Mouse (Mus musculus) neural tube, postnatal 0 days (tissue): ENCODE data around the gene Ddx54. TPM values are rescaled to one million over a fixed set of nuclear protein-coding genes. Genes with fewer than 3 reads are reported as not detected.

Source experiments
- polyA plus RNA-seq: library from polyadenylated mRNA; unstranded; fragments of >200 nt; fragmentation: Nextera tagmentation; extraction: Ambion mirVana; gene quantifications from 2 replicates; pipeline ENCODE4 v1.2.1, GENCODE M21; 2015

Ddx54 gene
- 26.9 and 28.1 TPM in 2 replicates for polyA plus RNA-seq

DNA sequence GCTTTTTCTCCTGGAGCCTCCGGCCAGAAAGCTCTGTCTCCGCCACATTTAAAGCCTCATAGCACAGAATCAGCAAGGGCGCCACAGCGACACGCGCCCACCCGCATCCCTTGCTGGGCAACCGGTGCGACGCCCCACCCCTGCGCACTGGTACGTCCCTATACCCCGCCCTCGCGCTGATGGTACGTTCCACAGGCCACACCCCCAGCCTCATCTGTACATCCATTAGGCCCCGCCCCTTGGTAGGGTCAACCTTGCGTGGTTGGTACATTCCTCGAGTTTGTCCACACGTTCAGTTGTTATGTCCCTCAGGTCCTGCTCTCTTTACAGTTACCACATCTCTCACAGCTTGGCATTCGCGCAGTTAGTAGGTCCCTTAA lies at the start of gene Ddx54, which contains the start of gene Rita1:
Gene Ddx54 (plus strand): TSS at position 298 of the 380 bp plus-strand sequence.
Gene Rita1 (minus strand): TSS at position 148 of the 380 bp plus-strand sequence.

DNA sequence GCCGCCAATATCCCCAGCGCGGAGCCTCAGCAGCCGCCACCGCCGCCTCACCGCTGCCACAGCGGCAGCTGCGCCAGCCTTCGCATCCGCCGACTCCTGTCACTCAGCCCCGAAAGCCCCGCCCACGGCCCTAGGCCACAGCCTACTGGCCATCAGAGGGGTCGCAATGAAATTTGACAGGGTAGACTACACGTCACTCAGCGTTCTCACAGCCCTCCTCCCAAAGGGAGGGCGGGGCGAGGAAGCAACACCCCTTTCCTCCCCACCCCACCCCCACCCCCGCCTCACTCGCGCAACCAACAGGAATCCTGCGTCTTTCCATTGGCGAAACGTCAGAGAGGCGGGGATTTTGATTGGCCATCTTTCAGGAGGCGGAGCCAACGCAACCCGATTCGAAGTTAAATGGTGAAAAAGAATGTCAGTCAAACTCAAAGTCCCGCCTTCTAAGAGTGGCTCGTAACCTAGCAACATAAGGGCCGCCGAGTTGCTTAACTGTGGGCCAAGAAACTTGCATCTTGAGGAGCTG lies 23.9 kb upstream of the Ddx54 start, which contains the start of the genes Tpcn1 and Iqcd:
Gene Tpcn1 (minus strand): TSS at position 105 of the 526 bp plus-strand sequence.
Gene Iqcd (plus strand): TSS at position 448 of the 526 bp plus-strand sequence.

DNA sequence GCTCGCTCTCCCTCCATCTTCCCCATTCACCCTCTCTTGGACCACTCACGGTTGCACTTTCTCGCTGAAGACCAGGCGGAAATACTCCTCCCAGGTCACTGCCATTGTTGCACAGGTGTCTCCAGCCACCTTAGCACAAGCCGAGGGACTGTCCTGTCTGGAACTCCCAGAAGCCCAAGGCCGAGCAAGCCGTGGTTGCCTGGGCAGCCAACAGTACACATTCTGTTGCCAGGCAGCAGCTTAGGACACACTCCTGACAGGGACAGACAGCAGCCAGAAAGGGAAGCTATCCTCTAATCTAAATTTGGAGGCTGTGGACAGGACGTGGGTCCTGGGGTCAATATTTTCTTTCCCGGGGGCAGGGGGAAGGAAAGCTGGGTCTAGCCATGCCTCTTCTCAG lies 21.6 kb downstream of the Ddx54 start, which contains the start of gene Cfap73:
Gene Cfap73 (minus strand): TSS at position 105 of the 400 bp plus-strand sequence.

DNA sequence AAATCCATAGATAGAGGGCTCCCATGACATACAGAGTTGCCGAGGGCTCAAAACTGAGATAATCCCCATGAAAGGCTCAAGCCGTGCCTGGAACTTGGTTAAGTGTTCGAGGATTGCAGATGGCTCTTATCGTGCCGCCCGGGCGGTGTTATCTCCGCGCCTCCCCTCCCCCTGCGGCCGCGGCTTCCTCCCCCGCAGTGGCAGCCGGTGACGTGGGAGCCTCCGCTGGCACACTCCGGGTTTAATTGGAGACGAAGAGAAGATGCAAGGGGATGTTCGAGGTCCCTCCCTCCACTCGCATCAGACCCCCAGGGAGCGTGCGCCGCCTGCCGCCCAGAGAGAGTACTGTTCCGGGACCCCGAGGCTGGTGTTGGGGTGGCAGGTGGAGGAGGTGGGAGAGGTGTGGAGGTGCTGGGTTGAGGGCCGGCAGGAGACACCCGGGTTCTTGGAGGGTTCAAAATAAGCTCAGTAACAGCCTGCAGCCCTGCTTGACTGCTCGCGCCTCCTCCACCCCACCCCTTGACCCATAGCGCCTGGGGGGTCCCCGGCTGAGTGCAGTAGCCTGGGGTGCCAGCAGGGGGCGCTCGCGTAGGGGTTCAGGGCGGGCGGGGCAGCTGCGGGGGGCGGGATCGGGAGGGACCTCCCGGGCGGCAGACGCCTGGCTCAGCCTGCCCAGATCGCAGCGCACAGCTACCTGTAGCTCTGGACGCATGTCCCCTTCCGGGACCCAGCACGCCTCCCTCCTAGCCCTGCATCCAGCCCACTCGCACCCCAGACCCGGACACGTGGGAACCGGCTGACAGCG lies 36.2 kb downstream of the Ddx54 start, which contains the start of gene Rasal1:
Gene Rasal1 (plus strand): TSS at position 244 of the 805 bp plus-strand sequence.

Other genes with a start within 250 kb of the Ddx54 start
- gene Lhx5, start 181.0 kb upstream of the Ddx54 start, polyA plus RNA-seq = 14.8 and 15.4 TPM in 2 replicates
- 8.5 and 10.7 TPM in 2 replicates for gene Sdsl, start 139.9 kb upstream of the Ddx54 start, polyA plus RNA-seq
- gene Sds, start 136.2 kb upstream of the Ddx54 start, polyA plus RNA-seq = 1.2 and 1.4 TPM in 2 replicates
- 64.6 and 67.7 TPM in 2 replicates for gene Plbd2, start 109.1 kb upstream of the Ddx54 start, polyA plus RNA-seq
- gene Slc8b1, start 101.6 kb upstream of the Ddx54 start, polyA plus RNA-seq = 3.4 and 3.6 TPM in 2 replicates
- gene Tpcn1, start 24.1 kb upstream of the Ddx54 start, polyA plus RNA-seq = 21.8 and 23.6 TPM in 2 replicates
- gene Iqcd, start 23.7 kb upstream of the Ddx54 start, polyA plus RNA-seq = 1.1 and 1.2 TPM in 2 replicates
- 34.9 and 36.0 TPM in 2 replicates for gene Rita1, start 150 bp upstream of the Ddx54 start, polyA plus RNA-seq
- 1.0 and 1.2 TPM in 2 replicates for gene Cfap73, start 21.5 kb downstream of the Ddx54 start, polyA plus RNA-seq
- gene Rasal1, start 36.1 kb downstream of the Ddx54 start, polyA plus RNA-seq = 1.5 and 2.8 TPM in 2 replicates
- 61.0 and 64.5 TPM in 2 replicates for gene Dtx1, start 99.2 kb downstream of the Ddx54 start, polyA plus RNA-seq
- 0.48 and 0.66 TPM in 2 replicates for gene Oas2, start 137.1 kb downstream of the Ddx54 start, polyA plus RNA-seq
- gene Oas3, start 164.9 kb downstream of the Ddx54 start, polyA plus RNA-seq = 0.50 and 0.59 TPM in 2 replicates
- gene Oas1e, start 182.8 kb downstream of the Ddx54 start, polyA plus RNA-seq = 0.28 and 0.41 TPM in 2 replicates
- 0.42 and 0.83 TPM in 2 replicates for gene Oas1c, start 199.8 kb downstream of the Ddx54 start, polyA plus RNA-seq
- gene Oas1f, start 234.6 kb downstream of the Ddx54 start, polyA plus RNA-seq = not detected in 2 replicates
- gene Oas1h, start 248.7 kb downstream of the Ddx54 start, polyA plus RNA-seq = not detected in 2 replicates